Mouse (Mus musculus) forelimb bud, embryonic 11.5 days (tissue): Measurements from ENCODE around the gene Pnpla2.

Experiments used
- DNase-seq: peaks from one replicate; pipeline ENCODE4 v3.0.0-alpha.2; 2012; ENCODE audit warnings: low read depth, low spot score

The Pnpla2 gene

GRCm38 (mm10) chr7:141467230-141468030, 12.4 kb downstream of the Pnpla2 start, which contains the start of gene Cd151:
TSS of gene Cd151 (plus strand) at chr7:141467392.
- DNase-seq, result peak; percentile 72

DNA sequence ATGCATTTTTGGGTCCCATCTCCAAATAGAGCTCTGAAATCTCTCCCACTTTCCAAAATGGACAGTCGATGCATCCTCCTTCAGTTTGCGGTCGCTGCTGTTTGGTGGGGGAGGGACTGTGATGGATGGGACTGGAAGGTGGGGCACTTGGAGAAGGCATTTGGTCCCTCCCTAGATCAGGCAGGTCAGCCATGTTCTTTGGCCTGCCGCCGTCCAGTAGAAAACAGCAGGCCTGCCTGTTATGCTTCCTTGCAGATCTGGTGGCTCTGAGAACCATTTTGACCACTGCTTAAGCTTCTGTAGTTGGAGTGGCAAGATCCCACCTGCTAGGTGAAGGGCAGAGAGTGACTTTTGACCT, 13.1 kb downstream of the Pnpla2 start:
- no peak for DNase-seq

DNA sequence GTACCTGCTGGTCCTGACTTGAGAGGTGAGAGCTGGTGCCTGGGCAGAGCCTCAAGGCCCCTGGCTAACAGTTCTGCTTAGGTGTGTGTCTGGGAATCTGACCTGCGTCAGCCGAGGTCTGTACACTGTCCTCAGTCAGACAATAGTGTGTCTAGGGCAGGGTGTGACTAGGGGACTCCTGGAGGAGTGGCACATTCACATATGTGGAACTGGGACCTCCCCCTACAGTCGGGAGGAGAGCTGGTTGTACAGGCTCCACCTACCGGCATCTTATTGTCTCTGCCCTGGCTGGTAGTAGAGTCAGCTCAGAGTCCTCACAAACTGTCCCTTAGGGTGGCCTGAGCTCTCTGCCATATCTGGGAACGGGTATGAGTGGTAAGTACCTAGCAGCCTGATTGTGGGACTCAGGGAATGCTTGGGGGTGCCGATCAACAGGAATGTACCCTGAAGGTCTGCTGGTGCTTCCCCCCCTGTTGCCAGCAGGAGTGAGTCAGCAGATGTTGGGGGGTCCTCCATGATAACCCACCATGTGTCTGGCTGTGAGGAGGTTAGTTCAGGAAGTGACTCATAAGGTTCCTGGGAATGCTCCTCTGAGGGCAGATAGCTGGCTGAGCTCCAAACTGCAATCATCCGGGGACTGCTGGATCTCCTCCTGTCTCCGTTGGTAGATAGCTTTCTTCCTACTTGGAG, 13.7 kb downstream of the Pnpla2 start:
- DNase-seq, result peak; percentile 65

DNA sequence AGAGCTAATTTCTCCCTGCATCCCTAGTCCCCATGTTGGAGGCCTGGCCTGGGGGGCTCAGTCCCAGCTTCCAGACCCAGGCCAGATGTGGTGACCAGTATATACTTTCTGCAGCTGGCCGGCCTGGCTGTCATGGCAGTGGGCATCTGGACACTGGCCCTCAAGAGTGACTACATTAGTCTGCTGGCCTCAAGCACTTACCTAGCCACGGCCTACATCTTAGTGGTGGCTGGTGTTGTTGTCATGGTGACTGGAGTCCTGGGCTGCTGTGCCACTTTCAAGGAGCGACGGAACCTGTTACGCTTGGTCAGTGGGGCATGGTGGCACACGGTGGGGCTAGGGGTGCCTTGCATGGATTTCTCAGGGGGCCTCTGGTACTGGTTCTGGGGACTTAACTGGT, 14.4 kb downstream of the Pnpla2 start:
- no peak for DNase-seq

DNA sequence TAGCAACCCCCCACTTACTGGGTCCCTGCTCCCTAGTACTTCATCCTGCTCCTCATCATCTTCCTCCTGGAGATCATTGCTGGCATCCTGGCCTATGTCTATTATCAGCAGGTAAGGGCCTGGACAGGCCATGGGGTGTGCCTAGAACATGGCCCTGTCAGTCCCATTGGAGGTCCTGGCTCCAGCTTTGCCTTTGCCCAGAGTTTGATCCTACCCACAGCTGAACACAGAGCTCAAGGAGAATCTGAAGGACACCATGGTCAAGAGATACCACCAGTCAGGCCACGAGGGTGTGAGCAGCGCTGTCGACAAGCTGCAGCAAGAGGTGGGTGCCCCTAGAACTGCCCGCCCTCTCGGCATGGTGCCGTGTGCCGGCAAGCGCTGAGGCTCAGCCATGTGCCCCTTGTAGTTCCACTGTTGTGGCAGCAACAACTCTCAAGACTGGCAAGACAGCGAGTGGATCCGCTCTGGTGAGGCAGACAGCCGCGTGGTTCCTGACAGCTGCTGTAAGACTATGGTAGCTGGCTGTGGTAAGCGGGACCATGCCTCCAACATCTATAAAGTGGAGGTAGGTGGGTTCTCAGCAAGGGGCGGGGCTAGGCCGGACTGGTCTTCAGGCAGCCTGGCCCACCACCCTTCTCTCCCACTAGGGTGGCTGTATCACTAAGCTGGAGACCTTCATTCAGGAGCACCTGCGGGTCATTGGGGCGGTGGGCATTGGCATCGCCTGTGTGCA, 15.1 kb downstream of the Pnpla2 start:
- no peak for DNase-seq

GRCm38 (mm10) chr7:141470637-141470944, 15.6 kb downstream of the Pnpla2 start:
- DNase-seq, result no peak

- no peak for DNase-seq
Observed at GRCm38 (mm10) chr7:141471236-141471635, 16.2 kb downstream of the Pnpla2 start.

DNA sequence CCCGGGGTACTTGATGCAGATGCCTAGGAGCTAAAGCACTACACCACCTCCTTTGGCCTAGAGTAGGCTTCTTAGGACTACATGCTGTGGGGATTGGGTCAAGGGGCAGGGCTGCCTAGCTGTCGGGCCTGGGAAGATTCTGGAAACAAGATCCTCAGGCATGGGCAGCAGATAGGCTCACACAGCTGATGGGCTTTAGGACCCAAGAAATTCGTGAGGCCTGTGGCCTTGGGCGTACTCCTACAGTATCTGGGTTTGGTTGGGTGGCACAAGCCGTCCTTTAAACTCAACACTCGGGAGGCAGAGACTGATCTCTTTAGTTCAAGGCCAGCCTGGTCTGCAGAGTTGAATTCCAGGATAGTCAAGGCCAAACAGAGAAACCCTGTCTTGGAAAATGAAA, 17.2 kb downstream of the Pnpla2 start:
- no peak for DNase-seq

DNA sequence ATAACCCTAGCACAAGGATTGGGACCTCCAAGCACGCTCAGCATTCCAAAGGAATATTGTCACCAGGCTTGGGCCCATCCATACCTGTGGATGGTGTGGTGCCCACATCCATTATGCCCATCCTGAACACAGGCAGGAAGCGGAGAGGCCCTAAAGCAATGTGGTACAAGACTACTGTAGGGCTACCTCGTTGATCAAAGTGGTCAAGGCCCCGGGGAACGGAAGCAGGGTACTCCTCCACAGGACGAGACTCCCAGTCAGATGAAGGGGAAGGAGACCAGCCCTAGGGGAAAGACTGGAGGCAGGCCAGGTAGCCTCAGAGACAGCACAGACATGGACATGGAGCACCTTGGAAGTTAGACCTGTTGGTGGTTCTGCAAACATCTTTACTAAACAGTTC, 17.8 kb downstream of the Pnpla2 start:
- DNase-seq, result no peak

DNA sequence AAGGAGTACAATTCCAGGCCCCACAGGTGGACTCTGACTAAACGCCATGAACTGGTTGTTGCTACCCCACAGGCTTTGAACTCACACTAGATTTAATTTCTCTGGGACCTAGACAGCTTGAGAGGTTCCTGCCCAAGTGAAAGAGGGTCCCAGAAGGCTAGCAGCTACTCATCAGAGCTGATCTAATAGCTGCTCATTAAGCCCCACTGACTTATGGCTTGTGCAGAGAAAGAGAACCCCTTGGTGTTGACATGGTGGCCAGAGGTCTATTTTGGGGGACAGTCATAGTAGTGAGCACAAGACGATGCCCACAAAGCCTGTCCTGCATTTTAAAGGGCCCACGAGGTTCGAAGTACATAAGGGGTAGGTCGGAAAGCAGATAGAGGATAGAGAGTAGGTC, 19.2 kb downstream of the Pnpla2 start:
- no peak for DNase-seq

DNA sequence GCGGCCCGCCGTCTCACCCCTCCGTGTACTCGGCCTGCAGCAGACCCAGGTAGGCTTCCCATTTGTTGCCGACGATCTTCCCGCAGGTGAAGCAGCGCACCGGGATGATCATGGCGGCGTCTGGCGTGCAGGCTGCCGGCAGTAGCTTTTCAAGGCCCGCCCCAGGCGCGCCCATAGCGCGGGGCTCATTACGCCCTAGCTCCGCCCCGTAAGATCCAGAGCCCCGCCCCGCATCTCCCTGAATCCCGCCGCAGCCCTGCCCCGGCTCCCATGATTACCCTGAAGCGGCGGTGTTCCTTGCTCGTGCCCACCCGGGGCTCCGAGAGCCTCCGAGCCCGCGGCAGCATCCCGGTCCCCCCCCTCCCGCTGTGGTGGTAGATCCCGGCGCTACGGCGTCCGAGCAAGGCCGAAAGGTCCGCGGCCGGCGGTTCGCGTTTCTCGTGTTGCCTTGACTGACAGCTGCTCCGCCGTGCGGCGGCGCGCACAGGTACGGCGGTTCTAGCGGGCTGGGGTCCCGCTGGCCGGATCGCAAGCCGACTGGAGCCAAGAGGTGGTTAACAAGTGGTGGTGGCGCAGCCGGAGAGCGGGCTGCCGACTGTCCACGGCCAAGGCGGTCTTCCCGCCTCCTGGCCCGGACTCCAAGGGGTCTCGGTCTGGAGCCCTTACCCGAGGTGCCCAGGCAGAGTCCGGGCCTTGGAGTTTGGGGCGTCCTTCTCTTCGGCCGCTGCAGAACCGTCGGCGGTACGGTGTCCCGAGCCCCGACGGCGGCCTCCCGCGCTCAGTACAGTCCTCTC, 20.2 kb downstream of the Pnpla2 start, which contains the start of the genes Polr2l and Tspan4:
Polr2l (minus strand) TSS at position 122 of the 794 bp plus-strand sequence.
Tspan4 (plus strand) TSS at position 230 of the 794 bp plus-strand sequence.
- peak; percentile 81 for DNase-seq

GRCm38 (mm10) chr7:141475805-141476158, 20.8 kb downstream of the Pnpla2 start:
- DNase-seq, result no peak

- DNase-seq, result no peak
Observed at GRCm38 (mm10) chr7:141476226-141476980, 21.4 kb downstream of the Pnpla2 start.

DNA sequence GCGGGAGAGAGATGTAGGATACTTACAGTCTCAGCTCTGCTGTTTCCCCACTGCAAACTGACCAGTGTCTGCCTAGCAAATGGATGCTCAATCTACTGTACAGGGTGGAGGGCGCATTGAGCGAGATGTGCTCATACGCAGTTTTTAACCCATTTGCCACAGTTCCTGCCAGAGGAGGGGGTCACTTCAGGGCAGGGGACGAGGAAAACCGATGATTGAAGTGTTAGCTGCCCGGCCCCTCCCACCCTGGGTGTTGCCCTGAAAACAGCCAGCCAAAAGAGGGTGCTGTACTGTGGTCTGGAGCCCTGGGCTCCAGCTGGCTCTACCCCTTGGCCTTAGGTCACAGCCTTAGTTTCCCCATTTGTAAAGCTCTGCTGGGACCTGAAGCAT, 22.0 kb downstream of the Pnpla2 start:
- no peak for DNase-seq

GRCm38 (mm10) chr7:141477578-141478269, 22.7 kb downstream of the Pnpla2 start:
- no peak for DNase-seq

DNA sequence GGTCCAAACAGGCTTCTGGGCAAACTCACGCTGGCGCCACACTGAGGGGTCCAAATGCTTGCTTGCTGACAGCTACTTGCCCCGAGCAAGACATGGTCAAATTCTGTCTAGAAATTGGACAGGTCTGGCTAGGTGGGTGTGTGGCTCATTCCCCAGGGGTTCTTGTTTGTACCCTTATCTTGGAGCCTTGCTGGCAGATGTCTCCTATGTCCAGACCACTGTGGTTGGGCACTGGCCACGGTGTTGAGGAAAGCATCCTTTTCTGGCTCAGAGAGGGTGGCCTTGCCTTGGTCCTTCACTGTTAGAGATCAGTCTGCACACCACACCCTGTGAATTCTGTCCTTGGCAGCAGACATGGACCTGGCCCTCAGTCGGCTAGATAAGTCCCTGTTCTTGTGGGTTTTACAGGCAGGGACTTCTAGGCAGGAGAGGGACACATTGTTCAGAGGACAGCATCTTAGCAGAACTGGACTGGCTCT, 23.3 kb downstream of the Pnpla2 start:
- no peak for DNase-seq

DNA sequence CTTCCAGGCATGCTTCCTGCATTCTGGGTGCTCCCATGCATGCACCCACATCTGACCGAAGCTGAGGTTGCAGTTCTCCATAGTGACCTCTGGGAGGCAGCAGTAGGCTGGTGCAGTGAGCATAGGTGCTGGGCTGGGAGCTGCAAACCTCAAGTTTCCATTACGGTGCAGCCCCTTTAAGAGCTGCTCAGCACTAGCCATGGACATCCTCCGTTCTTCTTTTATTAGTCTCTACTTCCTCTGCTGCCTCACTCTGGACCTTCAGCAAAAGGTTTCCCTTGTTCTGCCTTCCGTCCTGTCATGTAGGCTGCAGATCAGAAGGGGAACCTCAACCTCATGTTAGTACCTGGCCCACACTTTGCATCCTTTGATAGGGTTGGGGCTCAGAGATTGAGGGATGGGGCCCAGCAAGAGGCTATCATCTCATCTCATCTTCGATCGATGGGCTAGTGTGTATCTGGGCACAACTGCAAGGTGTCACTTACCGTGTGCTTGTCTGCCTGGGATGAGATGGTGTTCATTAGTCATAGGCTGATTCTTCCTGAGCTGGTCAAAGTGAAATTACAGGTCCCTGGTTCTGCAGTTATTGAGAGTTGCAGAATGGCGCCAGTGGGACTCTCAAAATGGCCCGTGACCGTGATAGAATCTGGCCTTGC, 26.0 kb downstream of the Pnpla2 start:
- peak; percentile 80 for DNase-seq

- no peak for DNase-seq
Observed at GRCm38 (mm10) chr7:141481498-141482401, 26.8 kb downstream of the Pnpla2 start.
